Mouse (Mus musculus) stomach, embryonic 14.5 days (tissue): ENCODE measurements at regions not wholly inside any gene's neighbourhood (a gene's known extent, or its start where the extent isn't known, plus 50 kb on each side); places are given as distances from the start of the nearest gene placed in this dataset.

Experiments used
- ATAC-seq: fragments of 200-750 bp; cut with Nextera tagmentation; 2 replicates; pipeline ENCODE4 v1.8.0; 2017; ENCODE audit warnings: low read depth, moderate TSS enrichment; ENCODE audit not compliant: insufficient number of reproducible peaks, insufficient read depth, low FRiP score
- H3K27ac ChIP-seq: fragments of 300-500 bp; sonication (generic); 2 replicates; pipeline ENCODE4 v1.5.1; 2014; ENCODE audit warnings: mild to moderate bottlenecking, low read length, moderate library complexity, mixed read lengths
- H3K27me3 ChIP-seq: fragments of 300-500 bp; sonication (generic); 2 replicates; pipeline ENCODE4 v1.6.1; 2014; ENCODE audit warnings: low read length, control low read depth, mixed read lengths; ENCODE audit not compliant: control insufficient read depth, insufficient read depth
- H3K36me3 ChIP-seq: fragments of 300-500 bp; sonication (generic); 2 replicates; pipeline ENCODE4 v1.6.1; 2014; ENCODE audit warnings: mild to moderate bottlenecking, control low read depth, low read length, moderate library complexity, mixed read lengths; ENCODE audit not compliant: control insufficient read depth, insufficient read depth
- H3K4me1 ChIP-seq: fragments of 300-500 bp; sonication (generic); 2 replicates; pipeline ENCODE4 v1.6.1; 2014; ENCODE audit warnings: low read length, control low read depth, mixed read lengths; ENCODE audit not compliant: control insufficient read depth, insufficient read depth
- H3K4me2 ChIP-seq: fragments of 300-500 bp; sonication (generic); replicated peaks from 2 replicates; pipeline ENCODE4 v1.6.1; 2014; ENCODE audit warnings: low read depth, low read length, control low read depth
- H3K4me3 ChIP-seq: fragments of 300-500 bp; sonication (generic); 2 replicates; pipeline ENCODE4 v1.5.1; 2014; ENCODE audit warnings: low read depth, low read length, control low read depth
- H3K9ac ChIP-seq: fragments of 300-500 bp; sonication (generic); replicated peaks from 2 replicates; pipeline ENCODE4 v1.6.1; 2014; ENCODE audit warnings: low read depth, mild to moderate bottlenecking, control low read depth, low read length, moderate library complexity, mixed read lengths
- H3K9me3 ChIP-seq: fragments of 300-500 bp; sonication (generic); 2 replicates; pipeline ENCODE4 v1.6.1; 2016; ENCODE audit warnings: low read depth, low read length, control low read depth; ENCODE audit not compliant: control insufficient read depth
- WGBS: fragments of 180-500 bp; shearing (Covaris S2); extraction: QIAGEN DNeasy Blood & Tissue Kit; methylation state at CpG from one replicate; pipeline ENCODE4 v1.1.7; 2014; 5-methylcytosine and 5-hydroxymethylcytosine counted together

GRCm38 (mm10) chr13:99739420-99739819 lies 161.5 kb downstream of the Cartpt start:
- Histone ChIP-seq H3K4me3 (no peak overlapping the region), H3K4me2 (no peak overlapping the region), H3K27me3 (no peaks in the 10 kb centered on the region), H3K9me3 (no peaks in the 10 kb centered on the region), H3K27ac (no peak overlapping the region), H3K9ac (no peak overlapping the region), H3K4me1 (no peaks in the 10 kb centered on the region), H3K36me3 (no peaks in the 10 kb centered on the region)
- ATAC-seq, result no peak
- 46% methylated on average over 1 of the region's 1 CpGs for WGBS

GRCm38 (mm10) chr13:99737271-99737670 lies 163.6 kb downstream of the Cartpt start:
- Histone ChIP-seq H3K4me3 (no peak overlapping the region), H3K9me3 (no peaks in the 10 kb centered on the region), H3K27ac (no peak overlapping the region), H3K27me3 (no peaks in the 10 kb centered on the region), H3K9ac (no peak overlapping the region), H3K4me2 (no peak overlapping the region), H3K4me1 (no peaks in the 10 kb centered on the region), H3K36me3 (no peaks in the 10 kb centered on the region)
- WGBS, result 74% methylated on average over 3 of the region's 3 CpGs
- ATAC-seq, result no peak

- 36% methylated on average over 5 of the region's 5 CpGs for WGBS
- Histone ChIP-seq H3K36me3 (no peaks in the 10 kb centered on the region), H3K4me2 (no peak overlapping the region), H3K4me1 (peaks cover 6% of the 10 kb centered on the region; the same call in 1 of the 2 replicates), H3K4me3 (no peak overlapping the region), H3K27me3 (no peaks in the 10 kb centered on the region), H3K9ac (no peak overlapping the region), H3K27ac (no peak overlapping the region; the same call in 1 of the 2 replicates), H3K9me3 (no peaks in the 10 kb centered on the region)
- ATAC-seq, result peak; percentile 53; the same call in 1 of the 2 replicates
These were observed 171.7 kb downstream of the Cartpt start for GRCm38 (mm10) chr13:99729145-99729544.

GRCm38 (mm10) chr13:99724245-99724644 lies 176.6 kb downstream of the Cartpt start:
- H3K27ac ChIP-seq, result no peak overlapping the region
- peaks cover 4% of the 10 kb centered on the region; the same call in 1 of the 2 replicates for H3K4me1 ChIP-seq
- WGBS, result 39% methylated on average over 7 of the region's 7 CpGs
- no peaks in the 10 kb centered on the region for H3K9me3 ChIP-seq
- no peak overlapping the region for H3K4me2 ChIP-seq
- no peak overlapping the region for H3K4me3 ChIP-seq
- H3K27me3 ChIP-seq, result no peaks in the 10 kb centered on the region
- H3K36me3 ChIP-seq, result no peaks in the 10 kb centered on the region
- ATAC-seq, result no peak
- H3K9ac ChIP-seq, result no peak overlapping the region

GRCm38 (mm10) chr13:99723237-99723981 lies 177.5 kb downstream of the Cartpt start:
- H3K9me3 ChIP-seq, result no peaks in the 10 kb centered on the region
- H3K27ac ChIP-seq, result no peak overlapping the region
- WGBS, result 70% methylated on average over 5 of the region's 5 CpGs
- no peaks in the 10 kb centered on the region for H3K4me1 ChIP-seq
- H3K9ac ChIP-seq, result no peak overlapping the region
- no peak for ATAC-seq
- no peaks in the 10 kb centered on the region for H3K27me3 ChIP-seq
- H3K36me3 ChIP-seq, result no peaks in the 10 kb centered on the region
- no peak overlapping the region for H3K4me3 ChIP-seq
- H3K4me2 ChIP-seq, result no peak overlapping the region

GRCm38 (mm10) chr13:99720566-99720965 lies 180.3 kb downstream of the Cartpt start:
- no peak overlapping the region for H3K9ac ChIP-seq
- no peaks in the 10 kb centered on the region for H3K27me3 ChIP-seq
- no peak overlapping the region for H3K27ac ChIP-seq
- no peaks in the 10 kb centered on the region for H3K36me3 ChIP-seq
- WGBS, result 75% methylated on average over 3 of the region's 3 CpGs
- no peaks in the 10 kb centered on the region for H3K9me3 ChIP-seq
- no peak overlapping the region for H3K4me3 ChIP-seq
- no peaks in the 10 kb centered on the region for H3K4me1 ChIP-seq
- no peak overlapping the region for H3K4me2 ChIP-seq
- ATAC-seq, result no peak

- Histone ChIP-seq H3K27me3 (no peaks in the 10 kb centered on the region), H3K9ac (no peak overlapping the region), H3K9me3 (no peaks in the 10 kb centered on the region), H3K27ac (no peak overlapping the region), H3K4me3 (no peak overlapping the region), H3K4me1 (no peaks in the 10 kb centered on the region), H3K36me3 (no peaks in the 10 kb centered on the region), H3K4me2 (no peak overlapping the region)
- 46% methylated on average over 3 of the region's 3 CpGs for WGBS
- no peak for ATAC-seq
These were observed 180.2 kb upstream of the Map1b start for GRCm38 (mm10) chr13:99696559-99696890.

- H3K4me1 ChIP-seq, result no peaks in the 10 kb centered on the region
- no peak overlapping the region for H3K9ac ChIP-seq
- no peak overlapping the region for H3K27ac ChIP-seq
- H3K27me3 ChIP-seq, result no peaks in the 10 kb centered on the region
- 66% methylated on average over 7 of the region's 7 CpGs for WGBS
- no peak overlapping the region for H3K4me3 ChIP-seq
- H3K4me2 ChIP-seq, result no peak overlapping the region
- H3K36me3 ChIP-seq, result no peaks in the 10 kb centered on the region
- no peak for ATAC-seq
- no peaks in the 10 kb centered on the region for H3K9me3 ChIP-seq
These were observed 179.7 kb upstream of the Map1b start for GRCm38 (mm10) chr13:99695874-99696558.
